Mouse (Mus musculus) cortical plate, adult 2 months (tissue): ENCODE measurements around the gene Klrc2.
"Not testable (repeated sequence)": the region's sequence is repeated elsewhere in the genome, so short reads cannot be mapped to it uniquely, and the experiment has no call there.

Experiments
- CTCF ChIP-seq: fragments of 200-500 bp; IDR thresholded peaks from 2 replicates; pipeline ENCODE4 v1.5.1; 2011; ENCODE audit warnings: mild to moderate bottlenecking, control low read depth, low read length; ENCODE audit not compliant: insufficient read depth; ENCODE audit errors: extremely low read depth
- POLR2A ChIP-seq: fragments of 200-500 bp; IDR thresholded peaks from 2 replicates; pipeline ENCODE4 v1.6.1; 2011; ENCODE audit warnings: mild to moderate bottlenecking, low read length, control low read depth; ENCODE audit not compliant: insufficient read depth; ENCODE audit errors: extremely low read depth

DNA sequence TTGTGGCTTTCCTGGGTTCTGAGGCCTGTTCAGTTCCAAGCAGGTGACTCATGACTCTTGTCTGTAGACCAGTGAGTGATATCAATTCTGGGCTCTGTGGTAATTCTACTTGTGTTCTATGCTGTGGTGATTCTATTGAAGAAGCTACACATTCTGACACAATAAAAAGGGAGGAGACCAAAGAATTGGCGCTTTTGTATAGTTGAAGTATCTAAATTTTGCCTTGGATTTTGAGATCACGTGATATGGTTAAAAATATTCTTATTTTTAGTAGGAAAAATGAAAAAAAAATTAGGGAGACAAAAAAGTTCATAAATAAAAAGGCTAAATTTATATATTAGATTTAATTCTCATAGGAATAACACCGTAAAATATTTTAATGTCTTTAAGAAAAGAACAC, 17.3 kb downstream of the Klrc2 start, which contains the start of gene Klrc3:
- TF ChIP-seq POLR2A, CTCF: not testable (repeated sequence)
